Mouse (Mus musculus) MEL-GATA-1-ER (cell line): ENCODE results near the gene Wfdc1.

Experiments
- DNase-seq: peaks from one replicate; pipeline ENCODE4 v3.0.0-alpha.2; 2012; ENCODE audit warnings: low read depth; ENCODE audit errors: extremely low read depth

Gene Wfdc1

GRCm38 (mm10) chr8:119679184-119679583, 13.0 kb downstream of the Wfdc1 start:
- DNase-seq, result no peak

DNA sequence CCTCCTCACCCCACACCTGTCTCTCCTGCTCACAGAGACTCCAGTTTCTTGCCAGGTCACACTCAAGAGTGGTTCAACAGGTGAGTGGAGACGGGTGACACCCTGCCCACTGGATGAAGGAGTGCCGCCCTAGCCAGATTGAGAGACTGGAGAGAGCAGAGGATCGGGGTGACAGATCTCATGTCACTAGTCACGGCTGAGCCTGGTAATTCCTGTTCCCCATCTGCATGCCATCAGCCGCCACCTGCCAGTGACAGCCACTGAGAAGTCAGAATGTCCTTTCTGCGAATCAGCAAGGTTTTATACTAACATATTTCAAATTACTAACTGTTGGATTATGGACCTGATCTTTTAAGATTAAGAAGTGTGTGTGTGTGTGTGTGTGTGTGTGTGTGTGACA, 24.4 kb downstream of the Wfdc1 start:
- DNase-seq, result no peak

DNA sequence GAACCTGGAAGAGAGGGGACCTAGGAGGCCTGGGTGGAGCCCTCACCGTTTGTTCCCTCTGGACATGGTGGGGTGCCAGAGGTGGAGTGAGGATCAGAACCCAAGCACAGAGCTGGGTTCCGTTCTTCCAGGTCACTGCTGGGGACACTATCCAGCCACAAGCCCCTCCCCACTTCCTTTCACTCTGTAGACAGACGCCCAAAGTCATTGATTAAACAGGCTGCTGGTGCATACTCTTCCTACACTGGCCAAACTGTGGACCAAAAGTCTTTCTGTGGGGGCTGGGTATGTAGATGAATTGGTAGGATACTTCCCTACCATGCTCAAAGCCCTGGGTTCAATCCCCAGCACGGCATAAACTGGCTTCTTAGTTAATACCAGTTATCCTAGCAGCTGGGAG, 25.8 kb downstream of the Wfdc1 start:
- DNase-seq, result no peak

DNA sequence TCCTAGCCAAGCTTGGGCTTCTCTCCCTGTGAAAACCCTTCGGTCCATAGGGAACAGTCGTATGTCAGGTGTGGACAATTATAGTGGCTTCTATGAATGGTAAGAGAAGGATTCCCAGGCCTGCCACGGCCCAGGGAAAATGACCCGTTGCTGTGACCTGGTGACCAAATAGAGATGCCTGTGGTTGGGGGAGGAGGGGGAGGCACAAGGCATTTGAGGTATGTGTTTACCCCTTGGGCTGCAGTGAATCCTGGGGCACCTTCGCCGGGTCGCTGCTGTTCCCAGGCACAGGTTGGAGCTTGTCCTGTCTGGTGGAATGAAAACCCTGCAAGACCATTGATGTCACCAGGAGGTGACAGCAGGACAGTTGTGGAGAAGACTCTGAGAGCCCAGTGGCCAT, 28.5 kb downstream of the Wfdc1 start:
- no peak for DNase-seq

DNA sequence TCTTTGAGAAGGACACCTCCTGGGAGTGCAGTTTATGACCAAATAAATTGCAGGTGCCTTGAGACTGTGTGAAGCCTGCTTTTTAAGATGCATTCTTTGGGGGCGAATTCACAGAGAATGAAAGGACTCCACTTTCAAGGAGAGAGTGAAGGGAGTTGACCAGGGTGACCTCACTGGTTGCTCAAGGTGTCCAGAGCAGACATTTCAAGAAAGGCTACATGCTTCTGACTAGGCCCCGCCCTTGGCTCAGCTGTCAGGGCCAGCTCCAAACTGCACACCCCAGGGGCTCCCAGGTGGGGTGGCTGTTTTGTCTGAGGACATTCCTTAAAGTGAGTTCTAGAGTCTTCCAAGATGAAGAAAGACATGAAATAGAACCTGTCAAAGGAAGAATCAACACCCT, 31.0 kb downstream of the Wfdc1 start:
- no peak for DNase-seq

DNA sequence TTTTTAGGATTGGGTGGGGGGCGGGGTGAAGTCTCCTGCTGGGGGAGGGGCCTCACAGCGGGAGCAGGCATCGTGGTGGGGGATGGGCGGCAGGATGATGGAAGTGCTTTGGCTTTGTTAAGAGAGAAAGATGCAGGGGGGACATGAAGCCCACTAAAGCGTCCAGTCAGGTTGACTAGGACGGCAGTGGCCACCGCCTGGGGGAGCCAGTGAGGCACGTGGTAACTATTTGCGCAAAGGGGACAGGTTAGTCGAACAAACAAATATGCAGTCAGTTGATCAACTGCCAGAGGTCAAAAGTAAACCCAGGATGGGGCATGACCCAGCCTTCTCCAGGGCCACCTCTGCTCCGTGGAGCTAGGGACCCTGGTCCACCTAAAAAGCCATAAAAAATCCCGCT, 32.8 kb downstream of the Wfdc1 start:
- DNase-seq, result no peak

GRCm38 (mm10) chr8:119699549-119700134, 33.5 kb downstream of the Wfdc1 start, which contains the start of gene Atp2c2:
Gene Atp2c2 (plus strand): TSS chr8:119700009.
- DNase-seq, result no peak

GRCm38 (mm10) chr8:119702965-119703364, 36.8 kb downstream of the Wfdc1 start:
- DNase-seq, result no peak

DNA sequence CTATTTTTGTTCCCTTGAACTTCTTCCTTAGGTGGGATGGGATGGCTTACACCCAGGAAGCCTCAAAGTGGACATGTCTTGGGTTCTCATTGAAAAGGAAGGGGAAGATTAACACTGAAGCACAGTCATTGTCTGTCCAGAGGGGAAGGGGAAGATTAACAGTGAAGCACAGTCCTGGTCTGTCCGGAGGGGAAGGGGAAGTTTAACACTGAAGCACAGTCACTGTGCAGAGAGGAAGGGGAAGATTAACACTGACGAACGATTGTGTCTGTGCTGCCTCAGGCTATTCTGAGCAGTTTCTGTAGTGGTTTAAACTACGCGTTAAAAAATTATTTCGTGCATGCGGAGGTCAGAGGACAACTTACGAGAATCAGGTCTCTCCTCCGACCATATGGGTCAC, 41.0 kb downstream of the Wfdc1 start:
- peak; percentile 35 for DNase-seq

- no peak for DNase-seq
Observed at GRCm38 (mm10) chr8:119708471-119708870, 42.3 kb downstream of the Wfdc1 start.

DNA sequence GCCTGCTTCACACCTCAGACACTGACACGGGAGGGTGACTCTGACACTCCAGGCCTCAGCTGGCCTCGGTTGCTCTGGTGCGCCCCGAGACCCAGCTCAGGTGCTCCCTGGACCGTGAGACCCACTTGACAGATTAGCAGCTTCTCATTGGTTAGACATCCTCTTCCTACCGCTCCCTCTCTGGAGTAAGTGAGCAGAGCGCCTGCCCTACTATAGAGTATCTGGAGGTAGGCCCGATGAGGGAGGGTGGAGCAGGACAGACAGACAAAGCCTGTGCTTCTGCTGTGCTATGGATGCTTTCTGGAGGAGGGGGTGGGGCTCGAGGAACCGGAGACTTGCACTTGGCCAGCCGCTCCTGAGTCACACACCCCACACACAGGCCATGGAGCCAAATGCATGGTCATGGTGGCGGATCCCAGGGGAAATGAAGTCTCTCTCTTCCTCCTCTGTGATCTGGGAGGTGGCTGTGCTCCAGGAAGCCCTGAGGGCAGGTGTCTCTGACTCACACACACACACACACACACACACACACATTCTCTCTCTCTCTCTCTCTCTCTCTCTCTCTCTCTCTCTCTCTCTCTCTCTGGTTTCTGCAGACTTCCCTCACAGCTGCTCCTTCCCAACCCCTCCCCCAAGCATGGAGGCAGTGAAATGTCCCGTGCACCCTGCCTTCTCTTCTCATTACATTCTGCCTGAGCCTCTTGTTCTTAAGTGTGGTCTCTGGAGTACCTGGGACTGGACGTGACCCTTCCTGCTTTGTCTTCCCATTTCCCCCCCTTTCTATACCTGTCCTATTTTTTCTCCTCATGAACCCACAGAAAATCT, 42.9 kb downstream of the Wfdc1 start:
- no peak for DNase-seq

- no peak for DNase-seq
Observed at GRCm38 (mm10) chr8:119709703-119710093, 43.5 kb downstream of the Wfdc1 start.

- DNase-seq, result no peak
Observed at GRCm38 (mm10) chr8:119712226-119712625, 46.1 kb downstream of the Wfdc1 start.

GRCm38 (mm10) chr8:119713421-119713820, 47.3 kb downstream of the Wfdc1 start:
- DNase-seq, result no peak

DNA sequence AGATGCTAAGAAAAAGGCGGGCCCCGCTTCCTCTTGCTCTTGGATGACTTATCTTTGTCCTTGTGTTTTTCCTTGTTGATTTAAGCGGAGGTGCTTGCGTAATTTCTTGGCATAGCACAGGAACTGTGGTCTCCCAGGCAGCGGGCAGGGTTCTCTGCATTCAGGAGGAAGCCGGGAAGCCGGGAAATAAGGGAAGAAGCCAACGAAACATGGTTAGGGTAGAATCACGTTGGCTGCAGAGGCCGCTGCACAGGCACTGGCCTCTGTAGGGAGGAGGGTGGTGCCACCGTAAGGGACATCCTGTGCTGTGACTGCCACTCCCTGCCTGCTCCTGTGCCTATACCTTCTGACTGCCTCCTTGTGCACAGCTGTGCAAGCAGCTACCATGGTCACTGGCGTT, 49.1 kb downstream of the Wfdc1 start:
- no peak for DNase-seq

DNA sequence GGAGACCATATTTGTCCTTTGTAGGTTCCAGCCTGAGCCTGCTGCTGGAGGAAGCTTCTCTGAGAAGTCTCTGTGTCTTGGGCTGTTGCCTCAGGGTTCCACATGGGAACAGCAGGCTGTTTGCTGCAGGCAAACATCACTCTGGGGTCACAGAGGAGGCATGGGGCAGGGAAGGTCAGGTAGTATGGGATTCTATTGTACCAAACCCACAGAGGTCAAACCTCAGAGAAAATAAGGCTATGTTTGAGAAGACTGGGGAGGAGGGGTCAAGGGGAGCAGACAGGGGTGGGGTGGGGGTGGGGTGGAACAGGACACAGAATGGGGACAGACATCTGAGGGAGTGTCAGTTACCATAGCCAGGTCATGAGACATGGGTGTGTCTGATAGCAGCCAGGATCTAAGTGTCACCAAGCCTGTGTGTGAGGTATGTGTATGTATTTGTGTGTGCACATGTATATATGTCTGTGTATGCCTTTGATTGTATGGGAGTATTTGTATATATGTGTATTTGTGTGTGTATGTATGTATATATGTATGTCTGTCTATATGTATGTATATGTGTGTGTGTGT, 50.6 kb downstream of the Wfdc1 start:
- no peak for DNase-seq

DNA sequence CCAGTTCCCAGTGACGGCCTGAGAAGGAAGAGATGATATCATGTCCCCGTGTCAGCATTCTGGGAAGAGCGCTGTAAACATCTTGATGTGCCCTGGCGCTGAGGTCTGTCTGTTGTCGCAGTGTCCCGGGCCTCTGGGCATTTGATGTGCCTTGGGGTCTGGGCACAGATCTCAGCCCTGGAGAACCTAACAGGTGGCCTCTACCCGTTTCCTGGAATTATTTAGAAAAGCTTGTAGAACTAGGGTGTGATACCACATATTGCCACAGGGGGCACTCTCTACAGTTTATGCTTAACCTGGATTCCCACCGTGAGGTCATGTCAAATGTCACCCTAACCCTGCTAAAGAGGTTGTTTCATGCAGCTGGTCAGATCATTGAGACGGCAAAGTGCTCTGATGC, 51.6 kb downstream of the Wfdc1 start:
- DNase-seq, result peak; percentile 43

GRCm38 (mm10) chr8:119719011-119719501, 52.9 kb downstream of the Wfdc1 start:
- DNase-seq, result no peak

DNA sequence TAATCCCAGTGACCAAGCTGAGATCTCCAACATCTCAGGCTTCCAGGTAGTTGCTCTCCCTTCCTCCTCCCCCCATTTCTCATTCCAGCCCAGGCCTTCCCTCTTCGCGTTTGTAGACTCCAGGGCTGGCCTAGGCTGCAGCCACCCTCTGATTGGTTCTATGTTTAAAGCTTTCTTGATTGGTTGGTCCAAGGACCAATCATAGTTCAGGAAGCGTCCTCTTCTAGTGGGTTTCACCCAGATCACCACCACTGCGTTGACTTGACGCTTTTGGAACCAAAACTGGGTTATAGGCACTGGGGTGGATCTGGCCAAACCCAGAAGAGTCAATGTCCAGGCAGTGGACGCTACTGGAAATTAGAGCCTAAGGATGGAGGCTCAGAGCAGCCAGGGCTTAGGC, 56.2 kb downstream of the Wfdc1 start:
- peak; percentile 74 for DNase-seq

GRCm38 (mm10) chr8:119723676-119724075, 57.5 kb downstream of the Wfdc1 start:
- no peak for DNase-seq

GRCm38 (mm10) chr8:119724596-119724995, 58.4 kb downstream of the Wfdc1 start:
- DNase-seq, result no peak

GRCm38 (mm10) chr8:119727093-119727492, 60.9 kb downstream of the Wfdc1 start:
- DNase-seq, result peak; percentile 59
